Mouse (Mus musculus): ENCODE measurements at regions not wholly inside any gene's neighbourhood (a gene's known extent, or its start where the extent isn't known, plus 50 kb on each side); places are given as distances from the start of the nearest gene placed in this dataset.

GRCm38 (mm10) chrX:43686635-43687034 lies 95.7 kb downstream of the Tex13c1 start:
- DNase-seq (ENCODE audit: low spot score in 2 of 2): no peak

- peak in 1 of 2 experiments; percentile 27 for DNase-seq (ENCODE audit: low spot score in 2 of 2)
These were observed 145.9 kb downstream of the Tex13c1 start for GRCm38 (mm10) chrX:43736838-43737237.

- no peak for DNase-seq (ENCODE audit: low spot score in 2 of 2)
These were observed 149.0 kb downstream of the Tex13c1 start for GRCm38 (mm10) chrX:43739780-43740463.

Data from right cerebral cortex, postnatal 10 days (tissue).